Mouse (Mus musculus) embryonic facial prominence, embryonic 14.5 days (tissue): ENCODE results near the gene Mat2a. TPM values are rescaled to one million over a fixed set of nuclear protein-coding genes. Genes with fewer than 3 reads are reported as not detected.

Experiments used
- ATAC-seq: fragments of 200-750 bp; cut with Nextera tagmentation; 2 replicates; pipeline ENCODE4 v1.8.0; 2017; ENCODE audit warnings: low read depth, moderate number of reproducible peaks, moderate TSS enrichment
- DNase-seq: peaks from one replicate; pipeline ENCODE4 v3.0.0-alpha.2; 2015; ENCODE audit warnings: low spot score
- H3K27ac ChIP-seq: fragments of 300-500 bp; sonication (generic); replicated peaks from 2 replicates; pipeline ENCODE4 v1.5.1; 2014; ENCODE audit warnings: low read depth, mild to moderate bottlenecking, low read length, moderate library complexity
- H3K27me3 ChIP-seq: fragments of 300-500 bp; sonication (generic); replicated peaks from 2 replicates; pipeline ENCODE4 v1.6.1; 2014; ENCODE audit warnings: low read length; ENCODE audit not compliant: control insufficient read depth, insufficient read depth
- H3K36me3 ChIP-seq: fragments of 300-500 bp; sonication (generic); 2 replicates; pipeline ENCODE4 v1.6.1; 2014; ENCODE audit warnings: low read length, mixed read lengths; ENCODE audit not compliant: control insufficient read depth, insufficient read depth
- H3K4me1 ChIP-seq: fragments of 300-500 bp; sonication (generic); 2 replicates; pipeline ENCODE4 v1.6.1; 2014; ENCODE audit warnings: antibody characterized with exemption, low read length; ENCODE audit not compliant: control insufficient read depth, insufficient read depth
- H3K4me2 ChIP-seq: fragments of 300-500 bp; sonication (generic); 2 replicates; pipeline ENCODE4 v1.6.1; 2014; ENCODE audit warnings: low read depth, mild to moderate bottlenecking, low read length, moderate library complexity, mixed read lengths
- H3K4me3 ChIP-seq: fragments of 300-500 bp; sonication (generic); 2 replicates; pipeline ENCODE4 v1.5.1; 2014; ENCODE audit warnings: low read depth, mild to moderate bottlenecking, low read length
- H3K9ac ChIP-seq: fragments of 300-500 bp; sonication (generic); 2 replicates; pipeline ENCODE4 v1.6.1; 2014; ENCODE audit warnings: low read depth, mild to moderate bottlenecking, low read length, moderate library complexity, mixed read lengths
- H3K9me3 ChIP-seq: fragments of 300-500 bp; sonication (generic); 2 replicates; pipeline ENCODE4 v1.6.1; 2016; ENCODE audit warnings: low read length; ENCODE audit not compliant: control insufficient read depth
- WGBS: fragments of 180-500 bp; shearing (Covaris S2); extraction: QIAGEN DNeasy Blood & Tissue Kit; methylation state at CpG from one replicate; pipeline ENCODE4 v1.1.7; 2014; 5-methylcytosine and 5-hydroxymethylcytosine counted together
- polyA plus RNA-seq: library from polyadenylated mRNA; unstranded; fragments of >200 nt; fragmentation: Nextera tagmentation; extraction: Ambion mirVana; gene quantifications from 2 replicates; pipeline ENCODE4 v1.2.1, GENCODE M21; 2014

Mat2a gene
- polyA plus RNA-seq, 1 experiment from 2014 or later, result 292 TPM

DNA sequence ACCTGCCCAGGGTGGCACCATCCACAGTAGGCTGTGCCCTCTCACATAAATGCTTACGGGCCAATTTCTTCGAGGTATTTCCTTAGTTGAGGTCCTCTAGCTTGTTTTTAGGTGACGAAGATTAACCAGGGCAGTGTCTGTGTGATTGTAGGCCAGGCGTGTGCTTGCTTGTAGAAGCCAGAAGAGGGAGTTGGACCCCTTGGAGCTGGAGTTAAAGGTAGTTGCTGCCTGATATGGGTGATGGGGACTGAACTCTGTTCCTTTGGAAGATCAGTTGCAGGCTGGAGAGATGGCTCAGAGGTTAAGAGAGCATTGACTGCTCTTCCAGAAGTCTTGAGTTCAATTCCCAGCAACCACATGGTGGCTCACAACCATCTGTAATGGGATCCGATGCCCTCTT is 24.2 kb downstream of the Mat2a start:
- Histone ChIP-seq H3K9me3 (no peaks in the 10 kb centered on the region), H3K4me1 (peaks cover 9% of the 10 kb centered on the region), H3K36me3 (peaks cover 27% of the 10 kb centered on the region), H3K4me2 (peak overlapping the region; percentile 71), H3K27me3 (no peaks in the 10 kb centered on the region), H3K9ac (peak overlapping the region; percentile 77), H3K27ac (no peak overlapping the region), H3K4me3 (peak overlapping the region; percentile 60)
- ATAC-seq (no peak), DNase-seq (no peak)
- WGBS, result 88% methylated on average over 5 of the region's 5 CpGs

DNA sequence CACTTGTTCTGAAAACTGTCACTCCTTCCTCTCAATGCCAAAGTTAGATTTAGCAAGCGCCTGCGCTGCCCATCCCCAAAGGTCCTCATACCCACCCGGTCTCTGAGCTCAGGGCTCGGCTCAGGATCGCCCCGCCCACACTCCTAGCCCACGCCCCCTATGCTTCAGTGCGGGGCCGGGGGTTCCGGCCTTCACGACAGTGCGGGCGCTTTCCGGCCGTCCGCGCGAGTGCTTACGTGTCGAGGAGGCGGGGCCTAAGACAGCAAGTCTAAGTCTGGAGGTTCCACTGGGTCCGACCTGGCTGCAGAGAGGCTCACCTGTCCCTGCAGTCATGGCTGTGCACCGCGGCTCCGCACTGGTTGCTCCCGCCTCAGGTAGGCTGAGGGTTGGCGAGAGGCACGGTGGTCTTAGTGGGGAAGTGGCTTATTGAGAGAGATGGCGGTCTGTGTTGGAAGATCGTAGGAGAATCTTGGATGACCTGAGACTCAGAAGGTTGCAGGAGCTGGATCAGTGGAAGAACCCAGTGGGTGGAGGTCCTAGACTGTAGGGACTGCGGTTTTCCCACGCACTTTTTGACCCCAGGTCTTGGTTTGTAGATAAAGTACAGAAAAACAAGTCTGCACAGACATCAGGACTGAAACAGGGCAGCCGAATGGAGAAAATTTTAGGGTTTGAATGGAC is 25.1 kb downstream of the Mat2a start, which contains the start of gene Ggcx:
Gene Ggcx (plus strand): TSS at position 233 of the 681 bp plus-strand sequence.
- Histone ChIP-seq H3K4me3 (peak within 1 kb of the TSS; percentile 60), H3K36me3 (peaks cover 17% of the 10 kb centered on the region), H3K27me3 (no peaks in the 10 kb centered on the region), H3K9me3 (no peaks in the 10 kb centered on the region), H3K4me2 (peak within 1 kb of the TSS; percentile 71), H3K27ac (peak within 1 kb of the TSS; percentile 66; the same call in 1 of the 2 replicates), H3K9ac (peak within 1 kb of the TSS; percentile 77), H3K4me1 (peaks cover 9% of the 10 kb centered on the region)
- peak; percentile 98 for DNase-seq
- ATAC-seq, result peak; percentile 97
- WGBS, result 1% methylated on average over 33 of the region's 33 CpGs

DNA sequence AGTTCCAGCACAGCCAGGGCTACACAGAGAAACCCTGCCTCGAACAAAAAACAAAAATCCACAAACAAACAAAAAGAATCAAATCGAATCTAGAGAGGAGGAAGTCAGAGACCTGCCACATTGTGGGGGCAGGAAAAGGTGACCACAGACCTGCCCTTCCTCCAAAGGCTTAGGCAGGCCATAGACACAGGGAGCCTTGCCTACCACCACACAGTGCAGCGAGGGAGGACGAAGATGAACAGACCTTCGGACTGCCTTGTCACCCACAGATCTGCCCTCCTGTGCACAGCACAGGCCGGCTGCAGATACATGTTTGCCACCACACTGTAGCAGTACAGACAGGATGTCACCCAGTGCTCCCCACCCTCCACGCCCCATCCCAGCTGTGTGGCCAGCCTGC is 28.8 kb downstream of the Mat2a start:
- 79% methylated on average over 7 of the region's 7 CpGs for WGBS
- no peaks in the 10 kb centered on the region for H3K9me3 ChIP-seq
- DNase-seq (no peak), ATAC-seq (no peak)
- H3K9ac ChIP-seq, result no peak overlapping the region
- peaks cover 6% of the 10 kb centered on the region for H3K4me1 ChIP-seq
- no peak overlapping the region for H3K4me2 ChIP-seq
- H3K36me3 ChIP-seq, result no peaks in the 10 kb centered on the region
- no peak overlapping the region for H3K27ac ChIP-seq
- no peaks in the 10 kb centered on the region for H3K27me3 ChIP-seq
- no peak overlapping the region for H3K4me3 ChIP-seq

DNA sequence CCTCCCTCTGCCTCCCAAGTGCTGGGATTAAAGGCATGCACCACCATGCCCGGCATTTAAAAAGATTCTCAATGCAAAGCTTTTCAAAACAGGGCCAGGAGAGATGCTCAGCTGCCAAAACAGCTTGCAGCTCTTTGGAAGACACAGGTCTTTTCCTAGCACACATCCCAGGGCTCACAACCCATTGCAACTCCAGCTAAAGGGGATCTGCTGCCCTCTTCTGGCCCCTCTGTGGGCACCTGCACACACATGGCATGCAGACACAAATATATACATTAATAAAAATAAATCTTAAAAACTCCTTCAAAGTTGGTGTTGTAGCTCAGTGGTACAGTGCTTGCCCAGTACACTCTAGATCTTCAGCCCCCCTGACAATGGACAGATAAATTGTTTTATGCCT is 29.4 kb downstream of the Mat2a start:
- Histone ChIP-seq H3K4me1 (peaks cover 3% of the 10 kb centered on the region), H3K4me3 (no peak overlapping the region), H3K9ac (no peak overlapping the region), H3K27ac (no peak overlapping the region), H3K27me3 (no peaks in the 10 kb centered on the region), H3K4me2 (no peak overlapping the region), H3K36me3 (no peaks in the 10 kb centered on the region), H3K9me3 (no peaks in the 10 kb centered on the region)
- ATAC-seq, result no peak
- 28% methylated on average over 1 of the region's 1 CpGs for WGBS
- DNase-seq, result no peak

DNA sequence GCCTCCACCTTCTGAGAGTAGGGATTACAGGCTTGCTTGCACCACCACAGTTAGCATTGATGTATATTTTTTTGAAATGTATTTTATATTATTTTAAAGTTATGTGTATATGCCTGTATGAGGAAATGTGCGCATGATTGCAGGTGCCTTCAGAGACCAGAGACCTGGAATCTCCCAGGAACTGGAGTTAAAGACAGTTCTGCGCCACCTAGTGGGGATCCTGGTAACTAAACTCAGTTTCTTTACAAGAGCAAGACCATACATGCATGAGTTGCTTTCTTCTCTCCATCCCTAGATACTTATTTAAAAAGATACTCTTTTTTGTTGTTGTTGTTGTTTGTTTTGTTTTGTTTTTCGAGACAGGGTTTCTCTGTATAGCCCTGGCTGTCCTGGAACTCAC is 29.8 kb downstream of the Mat2a start:
- Histone ChIP-seq H3K27ac (no peak overlapping the region), H3K27me3 (no peaks in the 10 kb centered on the region), H3K4me3 (no peak overlapping the region), H3K36me3 (no peaks in the 10 kb centered on the region), H3K4me2 (no peak overlapping the region), H3K9me3 (no peaks in the 10 kb centered on the region), H3K9ac (no peak overlapping the region), H3K4me1 (no peaks in the 10 kb centered on the region)
- ATAC-seq (no peak), DNase-seq (peak; percentile 84)
- 9% methylated on average over 3 of the region's 3 CpGs for WGBS

DNA sequence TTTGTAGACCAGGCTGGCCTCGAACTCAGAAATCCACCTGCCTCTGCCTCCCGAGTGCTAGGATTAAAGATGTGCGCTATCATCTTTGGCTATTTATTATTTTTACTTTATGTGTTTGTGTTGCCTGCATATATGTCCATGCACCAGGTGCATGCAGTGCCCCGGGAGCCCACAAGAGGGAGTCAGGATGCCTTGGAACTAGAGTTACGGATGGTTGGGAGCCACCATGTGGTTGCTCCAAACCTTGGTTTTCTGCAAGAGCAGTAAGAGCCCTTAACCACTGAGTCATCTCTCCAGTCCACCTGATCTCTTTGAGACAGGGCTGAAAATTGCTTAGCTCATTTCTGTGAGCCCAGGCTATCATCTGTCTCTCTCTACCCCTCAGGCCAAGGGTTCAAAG is 32.2 kb downstream of the Mat2a start:
- H3K4me3 ChIP-seq, result no peak overlapping the region
- no peak overlapping the region for H3K9ac ChIP-seq
- no peaks in the 10 kb centered on the region for H3K9me3 ChIP-seq
- DNase-seq (peak; percentile 92), ATAC-seq (peak; percentile 78)
- 0% methylated on average over 5 of the region's 5 CpGs for WGBS
- no peak overlapping the region for H3K27ac ChIP-seq
- H3K4me1 ChIP-seq, result no peaks in the 10 kb centered on the region
- H3K27me3 ChIP-seq, result no peaks in the 10 kb centered on the region
- no peaks in the 10 kb centered on the region for H3K36me3 ChIP-seq
- no peak overlapping the region for H3K4me2 ChIP-seq

DNA sequence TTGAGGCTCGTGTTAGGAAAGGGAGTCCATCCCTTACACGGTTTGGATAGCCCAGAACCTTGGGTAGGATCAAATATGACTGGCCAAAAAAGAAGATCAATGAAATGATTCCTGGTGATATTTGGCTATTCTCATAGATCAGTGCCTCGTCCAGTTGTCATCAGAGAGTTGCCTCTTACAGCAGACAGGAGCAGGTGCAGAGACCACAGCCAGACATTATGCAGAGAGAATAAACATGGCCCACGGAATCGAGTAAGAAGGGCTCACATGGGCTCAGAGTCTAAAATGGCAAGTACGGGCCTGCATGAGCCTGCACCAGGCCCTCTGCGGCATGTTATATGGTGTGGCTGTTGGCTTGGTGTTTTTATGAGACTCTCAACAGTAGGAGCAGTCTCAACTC is 34.0 kb downstream of the Mat2a start:
- Histone ChIP-seq H3K27me3 (no peaks in the 10 kb centered on the region), H3K9me3 (no peaks in the 10 kb centered on the region), H3K36me3 (no peaks in the 10 kb centered on the region), H3K9ac (no peak overlapping the region), H3K4me1 (no peaks in the 10 kb centered on the region), H3K27ac (no peak overlapping the region), H3K4me3 (no peak overlapping the region), H3K4me2 (no peak overlapping the region)
- ATAC-seq (no peak), DNase-seq (no peak)
- WGBS, result 63% methylated on average over 7 of the region's 7 CpGs

DNA sequence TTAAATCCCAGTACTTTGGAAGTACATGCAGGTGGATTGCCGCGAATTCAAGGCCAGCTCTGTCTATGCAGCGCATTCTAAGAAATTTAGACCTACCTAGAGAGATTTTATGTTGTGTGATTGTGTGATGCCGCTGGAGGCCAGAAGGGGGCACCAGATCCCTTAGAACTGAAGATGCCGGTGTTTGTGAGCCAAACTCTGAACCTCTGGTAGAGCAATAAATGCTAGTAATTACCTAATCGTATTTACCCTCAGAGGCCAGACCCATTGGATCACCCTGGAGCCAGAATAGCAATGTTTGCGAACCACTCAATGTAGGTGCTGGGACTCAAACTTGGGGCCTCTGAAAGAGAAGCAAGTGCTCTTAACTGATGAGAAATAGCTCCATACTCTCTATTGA is 37.5 kb downstream of the Mat2a start:
- ATAC-seq, result no peak

DNA sequence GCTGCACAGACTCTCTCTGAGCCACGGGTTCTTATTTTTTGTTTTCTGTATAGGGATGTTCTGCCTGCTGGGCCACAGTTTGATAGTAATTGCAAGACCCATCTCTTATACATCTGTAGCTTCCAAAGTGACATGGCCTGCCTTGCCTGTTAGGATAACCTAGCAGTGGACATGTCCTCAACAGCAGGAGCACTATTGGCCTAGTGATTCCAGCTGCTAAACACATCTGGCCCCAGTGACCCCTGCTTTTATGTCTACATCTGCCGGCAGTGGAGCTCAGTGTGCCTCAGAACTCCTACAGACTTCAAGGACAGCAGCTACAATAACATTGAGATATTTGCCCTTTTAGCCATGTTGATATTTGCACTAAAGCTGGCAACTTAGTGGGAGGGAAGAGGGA is 39.4 kb downstream of the Mat2a start:
- Histone ChIP-seq H3K9me3 (no peaks in the 10 kb centered on the region), H3K9ac (no peak overlapping the region), H3K4me3 (no peak overlapping the region), H3K36me3 (no peaks in the 10 kb centered on the region), H3K4me2 (no peak overlapping the region), H3K27me3 (no peaks in the 10 kb centered on the region), H3K27ac (no peak overlapping the region), H3K4me1 (no peaks in the 10 kb centered on the region)
- DNase-seq (no peak), ATAC-seq (no peak)
- 55% methylated on average over 2 of the region's 2 CpGs for WGBS

More for the DNA sequence above, 37.5 kb downstream of the Mat2a start:
- no peaks in the 10 kb centered on the region for H3K27me3 ChIP-seq
- H3K4me2 ChIP-seq, result no peak overlapping the region
- no peaks in the 10 kb centered on the region for H3K9me3 ChIP-seq
- DNase-seq, result peak; percentile 66
- no peaks in the 10 kb centered on the region for H3K36me3 ChIP-seq
- no peaks in the 10 kb centered on the region for H3K4me1 ChIP-seq
- no peak overlapping the region for H3K4me3 ChIP-seq
- H3K9ac ChIP-seq, result no peak overlapping the region
- H3K27ac ChIP-seq, result no peak overlapping the region
- 21% methylated on average over 7 of the region's 7 CpGs for WGBS
